Mouse (Mus musculus) hematopoietic stem cell, adult 5-6 weeks (primary cell): ENCODE results near the gene Hbb-bh2. TPM values are rescaled to one million over a fixed set of nuclear protein-coding genes. Genes with fewer than 3 reads are reported as not detected.
"Not testable (repeated sequence)": the region's sequence is repeated elsewhere in the genome, so short reads cannot be mapped to it uniquely, and the experiment has no call there.

Experiments used
- ATAC-seq, 2 experiments: fragments of 125-278 bp in 1 of 2; replicated peaks in 1 of 2; 2 replicates each; pipeline ENCODE4 v1.8.0; 2016 to 2017; ENCODE audit warnings: inconsistent platforms in 2 of 2, mild to moderate bottlenecking in 2 of 2, moderate number of reproducible peaks in 2 of 2, low read depth in 1 of 2, moderate TSS enrichment in 1 of 2; ENCODE audit not compliant: low FRiP score in 2 of 2, poor library complexity in 2 of 2, severe bottlenecking in 2 of 2, insufficient read depth in 1 of 2, low TSS enrichment in 1 of 2
- total RNA-seq: library from RNA; stranded (forward); fragments of 172-1452, 232-1000 nt; gene quantifications from 2 replicates; pipeline ENCODE4 v1.2.3, GENCODE M21; 2017

Hbb-bh2 gene
- total RNA-seq, 1 experiment from 2014 or later, result not detected

DNA sequence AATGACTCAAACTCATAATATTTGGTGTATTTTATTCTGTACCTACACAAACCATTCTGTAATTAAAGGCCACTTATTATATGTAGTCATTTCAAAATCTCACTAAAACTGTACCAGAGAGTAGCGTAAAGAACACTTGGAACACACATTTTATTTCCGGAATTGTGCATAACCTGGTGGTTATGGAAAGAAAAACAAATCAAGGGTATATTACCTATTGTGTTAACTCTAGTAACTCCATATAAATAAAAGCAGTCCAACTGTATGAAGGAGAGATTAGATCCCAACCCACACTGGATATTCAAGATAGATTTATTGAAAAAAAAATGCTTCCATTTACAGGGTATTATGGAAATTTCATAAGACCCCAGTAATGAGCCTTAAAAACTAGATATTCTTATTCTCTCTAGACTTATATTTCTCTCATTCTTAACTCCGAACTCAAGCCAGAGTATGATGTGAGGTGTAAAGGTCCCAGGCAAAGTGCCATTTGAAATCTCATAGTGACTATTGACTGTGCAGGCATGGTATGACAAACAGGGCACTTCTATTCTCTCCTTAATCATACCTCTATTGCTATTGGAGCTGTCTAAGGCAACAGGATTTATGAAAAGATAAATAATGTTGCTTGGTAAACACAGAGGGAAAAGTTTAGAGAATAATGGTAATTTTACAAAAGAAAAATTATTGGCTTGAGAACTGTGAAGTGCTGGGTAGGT, 14.6 kb downstream of the Hbb-bh2 start:
- ATAC-seq, result no peak

DNA sequence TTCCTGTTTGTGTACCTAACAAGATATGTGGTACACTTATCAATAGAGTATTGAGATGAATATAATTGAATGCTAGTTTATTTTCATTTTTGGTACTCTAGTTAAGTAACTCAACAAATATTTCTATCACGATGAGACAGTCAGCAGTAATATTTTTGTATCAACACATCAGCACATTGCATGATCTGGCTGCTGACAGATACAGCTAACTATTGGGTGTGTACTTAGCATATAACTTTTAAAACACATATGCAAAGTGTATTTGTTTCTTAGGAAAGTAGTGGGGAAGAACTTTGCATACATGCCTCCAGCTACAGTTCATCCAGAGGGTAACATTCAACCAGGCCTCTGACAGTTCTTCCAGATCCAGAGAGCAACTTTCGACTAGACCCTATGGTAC, 15.7 kb downstream of the Hbb-bh2 start:
- no peak for ATAC-seq

DNA sequence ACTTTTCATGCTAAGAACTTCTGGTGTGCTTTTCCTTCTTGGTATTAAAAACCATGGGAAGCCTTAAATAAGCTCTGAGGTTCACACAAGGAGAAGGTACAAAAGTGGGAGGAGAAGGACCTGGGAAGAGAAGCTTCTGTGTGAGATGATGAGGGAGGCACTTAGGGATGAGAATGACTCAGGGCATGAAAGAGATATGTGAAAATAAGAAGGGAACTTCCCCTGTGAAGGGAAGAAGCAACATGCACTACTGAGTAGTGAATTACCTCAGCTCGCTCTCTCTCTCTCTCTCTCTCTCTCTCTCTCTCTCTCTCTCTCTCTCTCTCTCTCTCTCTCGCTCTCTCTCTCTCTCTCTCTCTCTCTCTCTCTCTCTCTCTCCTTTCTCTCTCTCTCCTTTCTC, 25.2 kb downstream of the Hbb-bh2 start:
- ATAC-seq, result not testable (repeated sequence)

DNA sequence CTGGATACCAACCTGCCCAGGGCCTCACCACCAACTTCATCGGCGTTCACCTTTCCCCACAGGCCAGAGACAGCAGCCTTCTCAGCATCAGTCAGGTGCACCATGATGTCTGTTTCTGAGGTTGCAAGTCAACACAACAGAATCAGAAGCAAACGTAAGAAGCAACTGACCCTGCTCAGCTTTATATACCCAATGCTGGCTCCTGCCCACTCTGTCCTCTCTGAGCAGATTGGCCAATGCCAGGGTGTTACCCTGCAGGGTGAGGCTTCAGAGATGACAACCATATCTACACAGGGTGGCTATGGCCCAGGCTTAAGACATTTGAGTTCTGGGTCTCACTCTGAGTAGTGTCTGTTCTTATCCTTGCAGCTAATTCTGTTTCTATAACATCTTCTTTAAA, 26.6 kb downstream of the Hbb-bh2 start, which contains the start of gene Hbb-bt:
Gene Hbb-bt, minus strand, starts transcription at position 231 of the 400 bp plus-strand sequence.
- no peak for ATAC-seq

DNA sequence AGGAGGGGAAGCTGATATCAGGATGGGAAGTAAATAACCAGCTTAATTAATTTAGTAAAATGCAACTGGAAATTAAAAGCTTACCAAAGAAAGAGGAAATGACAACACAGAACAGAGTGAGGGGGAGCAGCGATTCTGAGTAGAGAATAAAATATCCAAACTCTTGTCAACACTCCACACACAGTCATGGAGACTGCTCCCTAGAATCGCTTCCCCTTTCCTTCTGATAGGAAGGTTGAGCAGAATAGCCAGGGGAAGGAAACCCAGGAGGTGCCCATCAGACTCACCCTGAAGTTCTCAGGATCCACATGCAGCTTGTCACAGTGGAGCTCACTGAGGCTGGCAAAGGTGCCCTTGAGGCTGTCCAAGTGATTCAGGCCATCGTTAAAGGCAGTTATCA, 27.2 kb downstream of the Hbb-bh2 start:
- ATAC-seq, result peak in 1 of 2 experiments; percentile 5; a peak in 1 of 4 replicates

DNA sequence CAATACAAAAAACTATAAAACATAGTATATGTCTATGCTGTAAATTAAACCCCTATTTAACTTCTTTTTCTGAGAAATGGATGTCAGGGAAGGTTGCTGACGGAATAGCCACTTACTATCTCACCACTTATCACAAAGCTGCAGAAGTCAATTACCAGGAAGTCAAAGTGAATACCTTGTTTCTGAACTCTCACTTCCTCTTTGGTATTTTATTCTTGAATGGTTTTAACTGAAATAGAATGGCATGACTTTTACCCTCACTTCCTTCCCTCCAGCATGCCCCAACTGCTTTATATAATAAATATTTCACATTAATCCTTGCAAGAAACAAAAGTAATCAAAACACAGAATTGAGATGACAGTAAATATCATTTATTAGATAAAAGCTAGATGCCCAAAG, 28.1 kb downstream of the Hbb-bh2 start:
- peak; percentile 55 to 78 for ATAC-seq

DNA sequence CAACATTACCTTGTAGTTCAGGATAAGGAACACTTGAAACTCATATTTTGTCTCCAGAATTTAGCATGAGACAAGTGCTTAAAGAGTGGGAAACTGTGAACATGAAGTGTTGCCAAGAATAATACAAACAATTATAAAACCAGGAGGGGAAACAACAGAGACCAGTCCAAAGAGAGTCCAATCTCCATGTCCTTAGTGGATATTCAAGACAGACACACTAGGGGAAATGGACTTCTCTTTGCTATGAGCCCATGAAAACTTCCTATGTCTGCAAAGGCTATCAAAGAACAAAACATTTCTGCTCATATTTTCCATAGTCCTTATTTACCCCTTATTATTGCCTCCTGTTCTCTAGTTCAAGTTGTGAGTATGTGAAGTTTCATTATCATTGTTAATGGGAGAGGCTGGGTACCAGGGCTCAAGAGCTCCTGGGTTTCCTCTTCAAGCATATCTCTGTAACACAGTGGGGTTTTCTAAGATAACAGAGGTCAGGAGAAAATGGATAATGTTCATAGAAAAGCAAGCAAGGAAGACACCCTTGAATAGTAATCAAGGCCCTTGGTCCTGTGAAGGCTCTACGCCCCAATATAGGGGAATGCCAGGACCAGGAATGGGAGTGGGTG, 29.0 kb downstream of the Hbb-bh2 start:
- ATAC-seq, result no peak

DNA sequence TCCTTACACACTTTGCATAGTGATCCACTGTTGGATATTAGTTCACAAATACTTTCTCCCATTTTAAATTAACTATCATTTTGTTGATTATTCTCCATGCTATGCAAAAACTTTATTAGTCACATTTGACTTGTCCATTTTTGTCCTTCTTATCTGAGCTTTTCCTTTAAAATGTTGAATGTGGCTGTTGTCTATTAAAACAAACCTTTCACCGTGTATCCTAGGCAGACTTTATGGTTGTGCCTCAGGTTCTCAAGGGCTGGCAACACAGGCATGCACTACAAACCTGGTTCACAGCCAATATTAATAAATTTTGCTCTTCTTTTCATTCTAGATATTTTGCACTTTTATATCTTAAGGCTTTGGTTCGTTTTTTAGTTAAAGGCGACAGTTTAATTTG, 29.6 kb downstream of the Hbb-bh2 start:
- ATAC-seq, result no peak

DNA sequence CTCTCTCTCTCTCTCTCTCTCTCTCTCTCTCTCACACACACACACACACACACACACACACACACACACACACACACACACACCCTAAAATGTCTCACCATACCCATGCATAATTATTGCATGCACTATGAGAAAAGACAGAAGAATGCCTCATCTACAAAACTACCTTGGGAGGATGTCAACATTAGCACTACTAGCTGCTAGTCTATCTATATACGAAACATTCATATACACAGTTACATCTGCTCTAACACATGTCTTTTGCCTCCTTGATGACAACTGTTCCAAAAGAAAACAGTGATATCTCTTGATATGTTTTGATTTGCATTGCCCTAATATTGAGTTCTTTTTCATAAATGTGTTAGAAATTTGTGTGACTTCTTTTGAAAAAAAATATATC, 30.0 kb downstream of the Hbb-bh2 start:
- ATAC-seq, result no peak

DNA sequence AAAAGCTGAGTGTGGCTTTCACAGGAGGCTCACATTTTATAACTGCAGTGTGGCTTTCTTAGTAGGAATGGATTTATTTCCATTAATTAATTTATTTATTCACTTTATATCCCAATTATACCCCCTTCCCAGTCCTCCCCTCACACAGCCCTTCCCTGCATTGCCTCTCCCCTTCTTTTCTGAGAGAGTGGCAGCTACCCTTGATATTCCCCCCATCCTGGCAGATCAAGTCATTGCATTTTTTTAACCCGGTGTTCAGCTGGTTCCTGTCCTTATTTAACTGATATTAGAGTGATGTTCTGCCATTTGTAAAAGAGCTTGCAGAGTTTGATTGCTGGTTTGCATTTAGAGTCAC, 30.5 kb downstream of the Hbb-bh2 start:
- ATAC-seq, result no peak

DNA sequence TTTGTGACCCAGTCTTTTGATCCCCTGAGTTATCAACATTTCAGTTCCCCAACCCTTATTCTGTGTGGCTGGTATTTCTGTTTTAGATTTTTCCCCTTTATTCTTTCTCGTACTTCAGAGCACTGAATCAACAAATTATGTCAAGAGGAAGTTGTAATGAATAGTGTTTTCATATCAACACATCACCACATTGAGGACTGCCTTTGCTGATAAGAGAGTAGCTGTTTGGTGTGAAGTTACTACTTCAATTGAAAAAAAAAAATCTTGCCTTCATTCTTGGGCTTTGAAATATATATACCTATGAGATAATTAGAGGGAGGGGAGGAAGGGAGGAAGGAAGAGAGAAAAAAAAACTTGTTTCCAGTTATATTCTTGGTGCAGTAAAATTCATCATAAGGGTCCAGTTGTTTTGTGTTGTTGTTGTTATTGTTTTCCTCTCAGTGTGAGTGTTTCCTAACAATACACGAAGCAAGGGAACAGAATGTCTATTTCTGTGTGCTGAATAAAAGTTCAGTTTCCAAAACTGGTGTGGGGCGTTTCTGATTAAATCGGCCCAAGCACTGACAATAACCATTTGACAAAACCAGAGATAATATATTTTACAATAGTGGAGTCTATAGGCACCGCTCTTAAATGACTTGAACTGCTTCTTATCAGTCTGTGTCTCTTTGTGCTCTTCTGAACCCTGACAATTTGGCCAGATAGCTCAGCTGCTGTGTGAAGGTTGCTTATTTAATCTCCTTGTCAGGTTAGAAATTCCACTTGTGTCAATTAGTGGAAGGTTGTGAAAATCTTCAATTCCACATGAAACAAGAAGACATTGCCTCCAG, 31.1 kb downstream of the Hbb-bh2 start:
- ATAC-seq, result peak; percentile 73 to 81

DNA sequence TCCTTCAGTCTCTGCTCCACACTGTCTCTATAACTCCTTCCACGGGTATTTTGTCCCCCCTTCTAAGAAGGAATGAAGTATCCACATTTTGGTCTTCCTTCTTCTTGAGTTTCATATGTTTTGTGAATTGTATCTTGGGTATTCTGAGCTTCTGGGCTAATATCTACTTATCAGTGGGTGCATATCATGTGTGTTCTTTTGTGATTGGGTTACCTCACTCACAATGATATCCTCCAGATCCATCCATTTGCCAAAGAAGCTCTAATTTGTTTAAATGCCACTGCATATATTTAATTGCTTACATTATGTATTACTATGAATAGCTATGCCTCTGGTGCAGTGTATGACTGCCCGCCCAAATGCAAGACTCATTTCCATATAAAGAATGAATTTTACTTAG, 32.2 kb downstream of the Hbb-bh2 start:
- not testable (repeated sequence) for ATAC-seq

DNA sequence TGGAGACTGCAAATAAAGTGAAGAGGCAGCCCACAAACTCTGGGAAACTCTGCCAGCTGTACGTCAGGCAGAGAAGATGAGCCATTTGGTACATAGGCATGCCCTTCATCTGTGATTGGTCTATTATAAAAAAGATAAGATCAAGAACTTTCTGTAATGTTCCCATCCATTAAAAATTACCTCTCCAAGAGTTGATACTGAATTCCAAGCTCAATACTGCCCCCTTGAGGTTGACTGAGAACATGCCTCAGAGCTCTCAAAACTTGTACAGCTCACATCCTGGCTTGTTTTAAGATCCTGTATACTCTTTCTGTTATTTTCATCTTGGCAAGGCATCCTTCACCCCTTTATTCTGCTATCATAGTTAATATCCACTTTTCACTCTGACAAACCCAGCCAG, 33.5 kb downstream of the Hbb-bh2 start:
- ATAC-seq, result peak; percentile 50 to 62; a peak in 3 of 4 replicates

DNA sequence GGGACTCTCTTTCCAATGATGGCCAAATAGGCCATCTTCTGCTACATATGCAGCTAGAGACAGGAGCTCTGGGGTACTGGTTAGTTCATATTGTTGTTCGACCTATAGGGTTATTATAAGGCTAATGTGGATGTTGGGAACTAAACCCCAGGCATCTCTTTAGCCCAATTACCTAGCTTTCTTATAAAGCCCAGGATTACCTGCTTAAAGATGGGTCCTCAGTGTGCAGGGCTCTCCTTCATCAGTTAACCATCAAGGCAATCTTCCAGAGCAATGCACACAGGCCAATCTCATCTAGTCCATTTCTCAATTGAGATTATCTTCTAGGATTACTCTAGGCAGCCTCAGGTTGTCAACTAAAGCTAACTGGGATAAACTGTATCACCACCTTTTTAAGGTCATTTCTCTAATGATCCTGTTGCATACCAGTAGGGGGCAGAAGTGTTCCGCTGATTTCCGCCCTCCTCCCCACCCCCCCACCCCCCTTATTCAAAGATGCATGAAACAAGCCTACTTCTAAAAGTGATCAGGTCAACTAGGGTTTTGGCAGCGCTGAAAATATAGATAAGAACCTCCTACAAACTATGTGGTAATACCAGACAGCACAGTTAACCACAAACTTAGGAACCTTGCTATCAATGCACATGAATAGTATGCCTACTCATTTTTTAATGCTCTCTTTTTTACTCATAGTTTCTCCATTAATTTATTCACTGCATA, 47.5 kb downstream of the Hbb-bh2 start:
- ATAC-seq, result peak; percentile 62 to 76

DNA sequence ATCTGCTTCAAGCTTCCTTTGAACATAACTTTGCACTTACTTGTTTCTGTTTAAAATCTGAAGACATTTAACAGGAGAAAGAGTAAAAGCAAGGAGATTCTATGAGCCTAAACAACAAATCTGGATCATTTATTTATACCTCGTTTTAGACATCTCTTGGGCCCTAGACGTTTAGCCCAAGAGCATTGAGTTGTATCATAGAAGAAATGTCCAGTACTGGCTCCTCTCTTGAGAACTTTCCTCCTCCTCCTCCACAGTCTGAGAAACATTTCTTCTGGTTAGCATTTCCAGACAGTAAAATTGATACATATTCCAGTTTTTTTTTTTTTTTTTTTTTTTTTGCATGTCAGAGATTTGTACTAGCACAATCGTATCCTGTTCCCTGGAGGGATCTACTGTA, 48.6 kb downstream of the Hbb-bh2 start, which contains the start of gene Olfr67:
Gene Olfr67, minus strand, starts transcription at position 101 of the 400 bp plus-strand sequence.
- no peak for ATAC-seq
